Mouse (Mus musculus): ENCODE results near the gene Mia3.
"Not testable (repeated sequence)": the region's sequence is repeated elsewhere in the genome, so short reads cannot be mapped to it uniquely, and the experiment has no call there.

The Mia3 gene

GRCm38 (mm10) chr1:183369427-183370014, at the start of gene Mia3:
Gene Mia3 (minus strand): TSS chr1:183369553.
- DNase-seq (ENCODE audit: low spot score), result peak; percentile 96

DNA sequence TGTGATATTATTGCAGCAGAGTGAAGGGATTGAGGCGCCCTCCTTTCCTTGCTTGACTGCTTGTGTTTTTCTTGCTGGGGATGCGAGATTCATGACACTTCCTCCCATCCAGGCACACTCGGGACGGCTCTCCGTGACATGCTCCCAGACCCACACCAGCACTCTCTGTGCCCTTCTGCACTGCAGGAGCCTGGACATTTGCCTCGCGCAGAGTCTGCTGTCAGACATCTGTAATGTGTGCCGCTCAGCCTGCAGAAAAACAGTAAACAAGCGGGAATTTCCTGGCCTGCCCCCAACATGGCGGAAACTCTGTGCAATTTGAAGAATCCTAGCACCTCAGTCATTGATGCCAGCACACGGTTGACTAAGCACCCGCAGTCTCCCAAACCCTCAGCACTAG, 48.5 kb upstream of the Mia3 start, which contains the start of gene Hhipl2:
Hhipl2 (plus strand) TSS at position 343 of the 400 bp plus-strand sequence.
- no peak for DNase-seq (ENCODE audit: low spot score)

DNA sequence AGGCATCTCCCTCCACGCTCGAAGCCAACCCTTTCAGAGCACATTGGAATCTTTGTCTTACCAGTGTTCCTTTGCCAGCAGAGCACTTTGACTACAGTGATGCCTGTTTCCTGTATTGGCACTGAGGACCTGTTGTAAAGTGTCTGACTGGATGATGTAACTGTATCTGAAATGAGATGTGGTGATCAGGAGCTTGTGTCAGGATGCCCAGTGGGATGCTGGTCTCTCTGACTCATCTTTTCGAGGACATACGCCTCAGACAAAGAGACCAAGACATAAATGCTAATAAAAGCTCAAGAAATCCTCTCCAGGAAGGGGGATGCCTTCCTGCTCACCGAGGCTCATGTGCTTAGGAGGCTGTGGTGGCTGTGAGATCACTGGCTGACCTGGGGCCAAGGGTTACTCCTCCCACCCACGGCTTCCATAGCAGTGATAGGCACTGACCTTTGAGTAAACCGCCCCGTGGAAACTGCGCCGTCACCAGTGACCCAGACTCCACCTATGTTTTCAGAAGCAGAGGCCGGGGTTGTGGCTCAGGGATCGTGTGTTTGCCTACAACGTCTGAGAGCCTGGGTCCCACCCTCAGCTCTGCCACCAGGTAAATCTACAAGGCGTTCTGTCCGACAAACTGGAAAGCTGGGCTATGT, 44.9 kb upstream of the Mia3 start:
- no peak for DNase-seq (ENCODE audit: low spot score)

DNA sequence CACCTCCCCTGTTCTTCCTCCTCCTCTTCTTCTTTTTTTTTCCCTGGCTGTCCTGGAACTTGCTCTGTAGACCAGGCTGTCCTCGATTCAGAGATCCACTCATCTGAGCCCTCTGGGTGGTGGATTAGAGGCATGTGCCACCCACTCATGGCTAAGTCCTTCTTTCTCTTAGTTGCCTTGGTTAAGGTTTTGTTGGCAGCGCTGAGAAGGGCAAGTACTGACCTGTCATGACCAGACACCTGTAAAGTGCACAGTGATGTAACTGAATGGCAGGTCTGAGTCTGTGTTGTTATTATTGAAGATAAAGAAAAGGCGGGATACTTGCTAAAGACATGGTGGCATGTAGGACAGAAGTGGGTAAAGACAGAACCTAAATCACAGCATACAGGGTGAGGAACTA, 34.0 kb upstream of the Mia3 start:
- DNase-seq (ENCODE audit: low spot score), result no peak

DNA sequence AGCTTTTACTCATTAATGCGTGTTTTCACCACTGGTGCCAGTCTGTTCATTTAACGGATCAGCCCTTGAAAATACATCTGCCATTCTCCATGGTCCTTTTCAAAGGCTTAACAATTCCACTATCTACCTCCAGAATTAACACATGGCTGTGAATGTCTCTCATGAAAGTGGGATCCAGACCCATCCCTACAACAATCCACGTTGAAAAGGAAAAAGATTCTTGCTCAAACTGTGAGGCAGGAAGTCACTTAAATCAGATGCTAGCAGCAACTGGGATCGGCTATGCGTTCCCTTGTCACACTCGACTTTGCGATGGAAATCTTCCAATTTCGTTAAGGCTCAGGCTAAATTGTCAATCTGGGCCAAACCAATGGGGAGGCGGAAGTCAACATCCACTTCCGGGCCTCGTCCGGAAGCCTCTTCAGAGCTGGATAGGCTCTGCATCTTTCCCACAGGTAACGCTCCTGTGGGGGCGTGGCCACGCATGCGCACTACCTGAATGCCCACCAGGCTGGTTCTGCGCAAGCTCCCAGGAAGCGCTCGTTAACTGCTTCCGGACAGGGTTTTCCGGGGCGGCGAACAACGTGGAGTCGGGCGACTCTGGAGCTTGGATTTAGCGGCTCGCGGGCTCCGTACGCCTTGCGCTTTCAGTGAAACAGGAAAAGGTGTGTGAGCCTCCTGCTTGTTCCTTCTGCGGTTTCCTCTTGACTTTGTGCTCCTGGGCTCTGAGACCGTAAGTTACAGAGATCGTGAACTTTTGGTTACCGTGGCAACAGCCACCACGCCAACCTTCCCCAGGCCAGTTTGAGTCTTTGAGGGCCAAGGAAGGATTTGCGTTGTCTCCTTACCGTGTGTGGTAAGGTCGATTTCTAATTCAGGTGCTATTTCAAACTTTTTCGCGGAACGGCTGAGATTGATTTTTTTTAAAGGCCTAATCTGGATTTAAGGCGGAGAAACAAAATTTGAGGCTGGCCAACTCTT, 19.4 kb upstream of the Mia3 start, which contains the start of gene Taf1a:
Taf1a (plus strand) TSS at position 556 of the 981 bp plus-strand sequence.
- DNase-seq (ENCODE audit: low spot score), result peak; percentile 90

DNA sequence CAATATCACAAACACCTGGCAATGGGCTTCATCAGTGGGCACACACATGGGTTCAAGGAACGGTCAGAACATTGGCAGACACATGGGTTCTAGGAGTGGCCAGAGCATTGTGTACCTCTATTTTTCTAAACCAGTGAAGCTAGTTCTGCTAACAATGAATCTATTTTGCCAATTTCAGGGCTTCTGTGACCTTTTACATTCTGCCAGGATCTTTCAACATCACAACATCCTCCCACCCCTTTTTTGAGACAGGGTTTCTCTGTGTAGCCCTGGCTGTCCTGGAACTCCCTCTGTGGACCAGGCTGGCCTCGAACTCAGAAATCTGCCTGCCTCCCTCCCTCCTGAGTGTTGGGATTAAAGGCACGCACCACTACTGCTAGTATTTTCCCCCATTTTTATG, 18.1 kb upstream of the Mia3 start:
- DNase-seq (ENCODE audit: low spot score), result not testable (repeated sequence)

DNA sequence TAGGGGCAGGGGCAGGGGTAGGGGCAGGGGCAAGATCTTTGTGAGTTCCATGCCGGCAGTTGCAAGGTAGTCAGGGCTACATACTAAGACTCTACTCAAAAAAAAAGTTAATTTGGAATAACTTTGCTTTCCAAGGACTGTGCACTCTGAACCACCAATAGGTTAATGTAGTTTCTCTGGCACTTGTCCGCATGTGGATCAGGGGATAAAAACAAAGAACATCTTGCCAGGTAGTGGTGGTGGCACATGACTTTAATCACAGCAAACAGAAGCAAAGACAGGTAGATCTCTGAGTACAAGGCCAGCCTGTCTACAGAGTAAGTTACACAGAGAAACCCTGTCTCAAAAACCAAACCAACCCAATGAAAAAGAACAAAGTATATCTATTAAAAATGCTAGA, 13.3 kb upstream of the Mia3 start:
- no peak for DNase-seq (ENCODE audit: low spot score)

- DNase-seq (ENCODE audit: low spot score), result no peak
Observed at GRCm38 (mm10) chr1:183381816-183382215, 12.5 kb upstream of the Mia3 start.

- DNase-seq (ENCODE audit: low spot score), result not testable (repeated sequence)
Observed at GRCm38 (mm10) chr1:183379376-183379775, 10.0 kb upstream of the Mia3 start.

- no peak for DNase-seq (ENCODE audit: low spot score)
Observed at GRCm38 (mm10) chr1:183378321-183378941, 9.1 kb upstream of the Mia3 start.

DNA sequence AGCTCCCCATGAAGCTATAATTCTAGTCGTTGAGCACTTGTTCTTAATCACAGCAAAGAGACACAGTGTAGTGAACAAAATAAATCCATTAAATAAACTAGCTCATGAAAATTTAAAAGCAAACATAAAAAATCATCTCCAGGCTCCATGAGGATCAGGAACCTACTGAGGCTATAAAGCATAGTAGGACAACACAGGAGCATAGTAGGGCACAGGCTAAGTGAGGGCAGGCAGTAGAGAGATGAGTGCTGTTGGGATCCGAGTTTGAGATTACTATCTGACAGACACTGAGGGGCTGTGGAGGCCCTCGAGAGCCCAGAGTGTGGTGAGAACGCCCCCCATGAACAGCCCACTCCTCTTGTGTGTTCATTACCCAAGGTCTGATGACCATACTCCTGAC, 7.7 kb upstream of the Mia3 start:
- no peak for DNase-seq (ENCODE audit: low spot score)

- no peak for DNase-seq (ENCODE audit: low spot score)
Observed at GRCm38 (mm10) chr1:183374728-183375127, 5.4 kb upstream of the Mia3 start.

GRCm38 (mm10) chr1:183368601-183369400, 552 bp downstream of the Mia3 start:
- DNase-seq (ENCODE audit: low spot score), result peak; percentile 32

- no peak for DNase-seq (ENCODE audit: low spot score)
Observed at GRCm38 (mm10) chr1:183366361-183366760, 3.0 kb downstream of the Mia3 start.

DNA sequence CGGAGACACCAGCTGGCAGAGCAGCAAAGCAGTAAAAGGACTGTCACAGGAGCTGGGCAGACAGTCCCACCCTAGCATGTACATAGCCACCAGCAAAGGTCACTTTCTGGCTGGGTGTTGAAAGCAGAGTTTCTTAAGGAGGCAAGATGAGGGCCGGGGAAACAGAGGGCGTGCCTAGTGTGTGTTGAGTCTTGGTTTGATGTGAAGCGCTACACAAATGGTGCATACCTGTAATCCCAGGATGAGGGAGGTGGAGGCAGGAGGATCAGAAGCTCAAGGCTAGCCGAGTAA, 5.8 kb downstream of the Mia3 start:
- no peak for DNase-seq (ENCODE audit: low spot score)

GRCm38 (mm10) chr1:183362729-183363576, 6.4 kb downstream of the Mia3 start:
- no peak for DNase-seq (ENCODE audit: low spot score)

GRCm38 (mm10) chr1:183362301-183362700, 7.1 kb downstream of the Mia3 start:
- no peak for DNase-seq (ENCODE audit: low spot score)

DNA sequence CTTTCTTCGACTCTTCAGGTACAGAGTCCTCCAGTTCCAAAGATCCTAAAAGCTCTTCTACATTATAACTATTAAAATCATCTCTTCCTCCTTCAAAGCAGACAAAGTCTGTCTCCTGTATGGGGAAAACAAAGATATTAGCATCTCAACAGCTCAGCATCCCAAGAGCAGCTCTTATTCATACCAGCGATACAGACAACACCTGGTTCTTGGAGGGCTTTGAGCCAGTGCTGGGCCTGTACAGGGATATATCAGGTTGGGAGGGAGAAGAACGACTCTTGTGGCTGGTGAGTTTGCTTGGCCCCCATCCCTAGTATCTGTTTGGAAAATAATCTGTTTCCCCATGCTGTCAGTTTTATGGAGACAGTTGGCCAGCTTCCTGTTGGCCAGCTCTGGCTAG, 10.5 kb downstream of the Mia3 start:
- DNase-seq (ENCODE audit: low spot score), result no peak

GRCm38 (mm10) chr1:183349840-183350239, 19.5 kb downstream of the Mia3 start:
- DNase-seq (ENCODE audit: low spot score), result peak; percentile 75

- DNase-seq (ENCODE audit: low spot score), result no peak
Observed at GRCm38 (mm10) chr1:183345817-183346195, 23.5 kb downstream of the Mia3 start.
